ENCODE assay signal across 9 mouse cellular contexts in genomic region chr10:19712421-19712836, GRCm38 (mm10). TPM values are rescaled to one million over a fixed set of nuclear protein-coding genes. Genes with fewer than 3 reads are reported as not detected.
DNase-seq lines count a peak whose midpoint lies in the region; ATAC-seq lines count a peak whose summit lies in the region.
"Had no signal": no experiment of that assay in that cellular context is flagged by ENCODE, and none has a peak within 500 bp of the region (broad histone marks: within the 10 kb centered on the region; RNA-seq: fewer than 3 reads in every experiment).

TSS of gene Il20ra (plus strand) at chr10:19712570.

- no peaks in the 10 kb centered on the region for H3K36me3 ChIP-seq in forebrain, embryonic 13.5 days (ENCODE audit: poor library complexity, severe bottlenecking)

- DNase-seq in ES-CJ7 (ENCODE audit: low read depth, low spot score): peak; percentile 51
- DNase-seq in adrenal gland, postnatal 25 days: peak; percentile 73
- DNase-seq in layer of hippocampus, postnatal 25 days (ENCODE audit: extremely low spot score in 1 of 2, low spot score in 1 of 2): peak; percentile 37 to 68
- peak; percentile 59 for DNase-seq in lung, postnatal 14 days
- peak; percentile 63 for DNase-seq in right cerebral cortex, adult 18-20 months
- peak; percentile 10 for DNase-seq in yolk sac, embryonic 10.5 days (ENCODE audit: low spot score)

- H3K9ac ChIP-seq in forebrain, embryonic 13.5 days: peak within 1 kb of the TSS; percentile 64

- H3K4me3 ChIP-seq in forebrain, embryonic 13.5 days: peak within 1 kb of the TSS; percentile 46

- ATAC-seq in forebrain, embryonic 13.5 days: peak; percentile 85
- peak; percentile 70 to 92 for ATAC-seq in hematopoietic stem cell, adult 5-6 weeks (replicated peaks in 1 of 2; ENCODE audit: insufficient read depth in 1 of 2, low FRiP score in 2 of 2, low TSS enrichment in 1 of 2, low read depth in 1 of 2, poor library complexity in 2 of 2, severe bottlenecking in 2 of 2)

- peaks cover 11% of the 10 kb centered on the region for H3K4me1 ChIP-seq in forebrain, embryonic 13.5 days

- peak within 1 kb of the TSS; percentile 89 for H3K4me2 ChIP-seq in forebrain, embryonic 13.5 days

- H3K9me3 ChIP-seq in forebrain, embryonic 13.5 days (replicated peaks): no peaks in the 10 kb centered on the region

- H3K27me3 ChIP-seq in forebrain, embryonic 13.5 days: peaks cover 25% of the 10 kb centered on the region

- no peak within 1 kb of the TSS for H3K27ac ChIP-seq in forebrain, embryonic 13.5 days

- WGBS in forebrain, embryonic 13.5 days: under 1% methylated on average over 29 of the region's 29 CpGs

RNA-seq across cellular contexts. Expression of gene Il20ra, which starts in this region (rescaled TPM):
- 2.8 and 6.1 TPM in 2 replicates for total RNA-seq in adrenal gland, postnatal 25 days (2021)
- polyA plus RNA-seq in forebrain, embryonic 13.5 days (2015; fragmentation: Nextera tagmentation; extraction: Ambion mirVana): 0.08 TPM in 1 of 2 replicates, not detected in the other
- 1.6 and 2.0 TPM in 2 replicates for total RNA-seq in hematopoietic stem cell, adult 5-6 weeks (2017)
- total RNA-seq in layer of hippocampus, postnatal 25 days (2021): not detected
- total RNA-seq: heart, postnatal 36 days had no signal

Comparison
In these comparisons a context has a peak if more than half of its experiments do, and no peak if none do; other contexts are left out.
1. Peak in ATAC-seq, H3K4me3 ChIP-seq, H3K9ac ChIP-seq and H3K4me2 ChIP-seq in forebrain, embryonic 13.5 days; RNA of the gene not detected or under 1 TPM.
2. Peak in DNase-seq in layer of hippocampus, postnatal 25 days; RNA of the gene not detected or under 1 TPM.
3. DNase-seq: peak in every context shown above with its lines; median percentile 73 in adrenal gland, postnatal 25 days; 63 in right cerebral cortex, adult 18-20 months; 59 in lung, postnatal 14 days; 52 in layer of hippocampus, postnatal 25 days; 51 in ES-CJ7; 10 in yolk sac, embryonic 10.5 days.